Mouse (Mus musculus) megakaryocyte, embryonic 14.5 days (primary cell): Measurements from ENCODE around the gene Prkce.

Experiments used
- FLI1 ChIP-seq: IDR thresholded peaks from 2 replicates; pipeline ENCODE4 v1.6.1; 2012; ENCODE audit warnings: low read length, inconsistent platforms, mixed read lengths
- GATA1 ChIP-seq: IDR thresholded peaks from 3 replicates; pipeline ENCODE4 v1.6.1; 2012; ENCODE audit warnings: mixed read lengths, low read length, inconsistent platforms, borderline replicate concordance

GRCm38 (mm10) chr17:86409485-86409884 is 241.9 kb downstream of the Prkce start:
- no peak for TF ChIP-seq GATA1
- TF ChIP-seq FLI1 = no peak
